Comparison of ENCODE assay signal across 19 mouse cellular contexts in the genomic region with DNA sequence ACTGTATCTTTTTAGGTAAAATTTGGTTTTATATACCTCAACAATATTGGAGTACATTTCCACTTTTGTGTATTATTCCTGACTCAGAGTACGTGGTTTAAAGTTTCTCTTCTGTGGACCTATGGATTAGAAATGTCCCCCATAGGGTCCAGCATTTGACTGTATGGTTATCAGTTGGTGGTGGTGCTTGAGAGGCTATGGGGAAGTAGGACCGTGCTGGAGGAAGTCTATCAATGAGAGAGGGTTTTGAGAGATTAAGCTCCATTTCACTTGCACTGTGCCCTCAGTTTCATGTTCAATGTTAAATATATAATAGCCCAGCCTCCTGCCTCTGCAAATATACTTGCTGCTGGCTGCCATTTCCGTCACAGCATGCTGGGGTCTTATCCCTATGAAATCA. TPM values are rescaled to one million over a fixed set of nuclear protein-coding genes. Genes with fewer than 3 reads are reported as not detected.
"Had no signal": no experiment of that assay in that cellular context is flagged by ENCODE, and none has a peak within 500 bp of the region (broad histone marks: within the 10 kb centered on the region; RNA-seq: fewer than 3 reads in every experiment).

No protein-coding gene starts in this region.

- H3K4me3 ChIP-seq: neural tube, embryonic 13.5 days; neural tube, embryonic 15.5 days; stomach, embryonic 15.5 days had no signal

- H3K9ac ChIP-seq: neural tube, embryonic 13.5 days; neural tube, embryonic 15.5 days; stomach, embryonic 15.5 days had no signal

- H3K27ac ChIP-seq: neural tube, embryonic 13.5 days; neural tube, embryonic 15.5 days; stomach, embryonic 15.5 days; stomach, postnatal 0 days had no signal

- DNase-seq: retina, postnatal 1 day; right cerebral cortex, adult 18-20 months; right cerebral cortex, postnatal 14 days; right cerebral cortex, postnatal 25 days; right cerebral cortex, postnatal 4 days; spleen, adult 18-20 months; thymus, adult 18-20 months; thymus, adult 2 months; thymus, postnatal 14 days; thymus, postnatal 25 days; thymus, postnatal 36 days; thymus, postnatal 4 days had no signal

- H3K27me3 ChIP-seq: neural tube, embryonic 13.5 days; neural tube, embryonic 15.5 days; stomach, embryonic 15.5 days had no signal

- H3K9me3 ChIP-seq: neural tube, embryonic 13.5 days; neural tube, embryonic 15.5 days; stomach, embryonic 15.5 days had no signal

- H3K36me3 ChIP-seq: neural tube, embryonic 13.5 days; neural tube, embryonic 15.5 days; stomach, embryonic 15.5 days had no signal

- H3K4me1 ChIP-seq: neural tube, embryonic 13.5 days; neural tube, embryonic 15.5 days; stomach, embryonic 15.5 days had no signal

RNA-seq across cellular contexts. Expression of gene Cdh9, which starts 28.7 kb away (rescaled TPM):
- total RNA-seq: neutrophil, adult 5-6 weeks had no signal
- polyA plus RNA-seq: small intestine, adult 2 months; spleen, adult 2 months had no signal
